Mouse (Mus musculus) lung, postnatal 14 days (tissue): ENCODE data around the gene Tdp1.

Experiments
- DNase-seq: peaks from one replicate; pipeline ENCODE4 v3.0.0; 2021

Gene Tdp1

GRCm38 (mm10) chr12:99884269-99885261 is at the start of gene Tdp1, which contains the start of gene Efcab11:
Tdp1 (plus strand) TSS chr12:99884517.
Efcab11 (minus strand) TSS chr12:99884439.
- DNase-seq = peak; percentile 92

DNA sequence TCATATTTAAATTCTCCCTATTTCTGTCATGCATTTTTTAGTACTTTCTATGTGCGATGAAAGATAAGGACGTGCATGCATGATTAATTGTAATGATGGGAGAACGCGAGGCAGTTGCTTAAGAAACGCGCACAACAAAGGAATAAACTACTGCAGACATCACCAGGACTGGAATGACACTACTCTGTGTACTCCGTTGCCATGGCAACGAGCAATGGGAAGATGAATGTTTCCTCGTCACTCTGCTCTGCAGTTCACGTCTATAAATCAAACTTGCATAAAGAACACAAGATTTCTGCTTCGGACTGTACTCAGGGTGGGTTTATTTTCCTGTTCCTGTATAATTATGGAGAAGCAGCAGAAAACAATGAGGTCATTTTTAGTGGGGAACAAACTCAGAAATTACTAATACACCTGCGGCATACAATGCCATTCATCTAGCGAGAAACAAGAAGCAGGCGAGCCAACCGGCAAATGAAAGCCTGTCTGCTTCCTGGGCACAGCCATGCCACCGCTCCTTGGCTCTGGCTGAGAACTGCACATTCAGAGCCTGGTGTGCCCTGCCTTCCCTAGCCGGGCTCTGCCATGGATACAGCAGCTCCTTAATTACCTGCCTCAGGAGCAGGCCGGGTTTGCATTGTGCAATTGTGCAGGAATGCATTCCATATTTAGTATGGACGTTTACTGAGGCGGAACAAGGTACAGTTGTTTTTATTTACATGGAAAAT is 47.7 kb upstream of the Tdp1 start:
- DNase-seq = peak; percentile 18

DNA sequence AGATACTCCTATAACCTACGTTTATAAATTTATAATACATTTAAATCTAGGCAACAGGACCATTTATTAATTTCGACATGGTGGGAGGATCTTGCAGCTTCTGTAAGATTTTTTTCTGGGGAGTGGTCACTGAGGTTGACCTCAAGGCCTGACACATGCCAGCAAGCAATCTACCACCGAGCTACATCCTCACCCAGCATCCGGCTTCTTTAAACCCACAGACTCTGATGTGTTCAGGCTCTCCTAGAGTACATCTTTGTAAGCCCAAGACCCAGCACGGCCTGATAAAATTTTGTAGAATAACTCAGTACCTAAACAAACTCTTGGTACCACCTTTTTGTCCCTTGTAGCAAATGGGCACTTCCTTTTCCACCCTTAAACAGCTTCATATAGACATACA is 46.8 kb upstream of the Tdp1 start:
- DNase-seq = no peak

GRCm38 (mm10) chr12:99838109-99838508 is 46.2 kb upstream of the Tdp1 start:
- no peak for DNase-seq

DNA sequence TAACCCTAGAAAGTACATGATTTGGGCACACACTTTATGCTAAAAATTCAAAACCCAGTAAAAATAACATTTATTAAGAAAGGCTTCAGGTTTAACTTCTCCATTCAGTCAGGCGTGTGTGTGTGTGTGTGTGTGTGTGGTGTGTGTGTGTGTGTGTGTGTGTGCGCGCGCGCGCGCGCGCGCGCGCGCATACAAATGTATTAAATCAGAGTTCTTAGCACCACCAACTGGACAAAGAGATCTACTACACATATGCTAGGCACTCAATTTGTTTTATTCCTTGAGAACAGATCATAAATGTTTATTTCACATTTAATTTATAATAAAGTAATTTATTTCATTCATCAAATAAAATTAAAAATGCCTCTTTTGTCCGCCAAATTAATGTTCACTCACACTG is 45.6 kb upstream of the Tdp1 start:
- no peak for DNase-seq

- DNase-seq = no peak
Measured at GRCm38 (mm10) chr12:99844951-99845350, 39.4 kb upstream of the Tdp1 start.

GRCm38 (mm10) chr12:99849996-99850395 is 34.3 kb upstream of the Tdp1 start:
- no peak for DNase-seq

GRCm38 (mm10) chr12:99853323-99854258 is 30.7 kb upstream of the Tdp1 start:
- DNase-seq = no peak

- no peak for DNase-seq
Measured at GRCm38 (mm10) chr12:99856011-99856410, 28.3 kb upstream of the Tdp1 start.

DNA sequence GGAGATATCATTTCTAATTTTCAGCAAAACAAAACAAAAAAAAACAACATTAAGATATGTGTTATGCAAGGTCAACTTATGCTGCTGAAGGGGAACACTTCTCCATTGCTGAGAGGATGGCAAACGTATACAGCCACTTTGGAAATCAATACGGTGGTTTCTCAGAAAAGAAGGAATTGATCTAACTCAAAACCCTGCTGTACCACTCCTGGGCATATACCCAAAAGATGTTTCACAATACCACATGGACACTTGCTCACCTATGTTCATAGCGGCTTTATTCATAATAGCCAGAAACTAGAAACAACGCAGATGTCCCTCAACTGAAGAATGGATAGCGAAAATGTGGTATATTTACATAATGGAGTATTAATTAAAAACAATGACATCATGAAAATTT is 25.7 kb upstream of the Tdp1 start:
- no peak for DNase-seq

DNA sequence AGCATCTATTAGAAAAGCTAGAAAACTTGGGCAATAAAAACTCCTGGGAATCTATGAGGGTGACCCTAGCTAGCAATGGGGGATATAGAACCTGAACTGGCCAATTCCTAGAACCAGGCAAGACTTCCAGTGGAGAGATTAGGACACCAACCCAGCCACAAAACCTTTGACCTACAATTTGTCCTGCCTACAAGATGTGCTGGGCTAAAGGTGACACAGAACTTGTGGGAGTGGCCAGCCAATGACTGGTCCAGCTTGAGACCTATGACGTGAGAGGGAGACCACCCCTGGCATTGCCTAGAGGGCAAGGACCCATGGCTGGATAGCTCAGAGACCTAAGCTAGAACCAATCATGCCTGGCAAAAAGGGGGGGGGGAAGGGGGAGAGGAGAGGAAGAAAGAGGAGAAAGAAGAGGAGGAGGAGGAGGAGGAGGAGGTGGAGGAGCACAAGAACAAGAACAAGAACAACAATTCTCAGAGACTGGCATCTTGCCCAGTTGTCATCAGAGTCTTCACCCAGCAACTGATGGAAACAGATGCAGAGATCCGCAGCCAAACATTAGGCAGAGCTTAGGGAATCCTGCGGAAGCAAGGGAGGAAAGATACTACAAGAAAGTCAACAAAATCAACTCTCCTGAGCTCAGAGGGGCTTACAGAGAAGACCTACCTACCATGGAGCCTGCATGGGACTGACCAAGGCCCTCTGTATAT is 24.8 kb upstream of the Tdp1 start:
- DNase-seq = no peak

DNA sequence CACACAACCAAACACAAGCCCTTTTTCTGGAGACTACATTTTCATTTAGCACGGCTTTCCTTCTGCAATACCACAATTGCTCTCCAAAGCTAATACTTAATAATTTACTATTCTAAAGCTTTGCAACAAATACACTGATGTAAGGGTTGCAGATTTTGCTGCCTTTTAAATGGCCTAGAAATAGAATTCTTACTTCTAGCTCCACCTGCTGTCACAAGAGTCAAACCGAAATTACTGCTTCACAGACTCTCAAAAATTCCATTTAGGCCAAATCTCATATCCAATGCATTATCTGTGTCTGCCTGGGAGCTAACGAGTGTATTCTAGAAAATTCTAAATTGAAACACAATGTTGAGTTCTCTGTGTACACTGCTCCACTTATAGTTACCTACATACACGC is 23.3 kb upstream of the Tdp1 start:
- DNase-seq = no peak

- no peak for DNase-seq
Measured at GRCm38 (mm10) chr12:99864613-99865012, 19.7 kb upstream of the Tdp1 start.

DNA sequence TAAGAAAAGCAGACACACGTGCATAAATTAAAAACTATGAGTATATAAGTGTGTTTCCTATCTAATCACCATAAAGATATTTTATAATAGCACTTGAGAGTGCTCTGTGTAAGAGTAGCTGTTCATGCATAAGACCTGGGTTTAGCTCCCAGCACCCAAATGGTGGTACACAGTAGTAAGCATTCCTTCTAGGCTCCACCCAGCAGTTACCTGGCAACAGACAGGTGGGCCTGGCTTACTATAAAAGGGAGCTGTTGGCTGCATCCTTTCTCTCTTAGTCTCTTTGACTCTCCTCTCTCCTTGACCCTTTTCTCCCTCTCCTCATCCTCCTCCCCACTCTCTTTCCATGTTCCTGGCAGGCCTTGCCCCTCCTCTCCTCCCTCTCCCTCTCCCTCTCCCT is 15.5 kb upstream of the Tdp1 start:
- DNase-seq = no peak

GRCm38 (mm10) chr12:99873443-99873842 is 10.9 kb upstream of the Tdp1 start:
- no peak for DNase-seq

GRCm38 (mm10) chr12:99874609-99875008 is 9.7 kb upstream of the Tdp1 start:
- DNase-seq = no peak

DNA sequence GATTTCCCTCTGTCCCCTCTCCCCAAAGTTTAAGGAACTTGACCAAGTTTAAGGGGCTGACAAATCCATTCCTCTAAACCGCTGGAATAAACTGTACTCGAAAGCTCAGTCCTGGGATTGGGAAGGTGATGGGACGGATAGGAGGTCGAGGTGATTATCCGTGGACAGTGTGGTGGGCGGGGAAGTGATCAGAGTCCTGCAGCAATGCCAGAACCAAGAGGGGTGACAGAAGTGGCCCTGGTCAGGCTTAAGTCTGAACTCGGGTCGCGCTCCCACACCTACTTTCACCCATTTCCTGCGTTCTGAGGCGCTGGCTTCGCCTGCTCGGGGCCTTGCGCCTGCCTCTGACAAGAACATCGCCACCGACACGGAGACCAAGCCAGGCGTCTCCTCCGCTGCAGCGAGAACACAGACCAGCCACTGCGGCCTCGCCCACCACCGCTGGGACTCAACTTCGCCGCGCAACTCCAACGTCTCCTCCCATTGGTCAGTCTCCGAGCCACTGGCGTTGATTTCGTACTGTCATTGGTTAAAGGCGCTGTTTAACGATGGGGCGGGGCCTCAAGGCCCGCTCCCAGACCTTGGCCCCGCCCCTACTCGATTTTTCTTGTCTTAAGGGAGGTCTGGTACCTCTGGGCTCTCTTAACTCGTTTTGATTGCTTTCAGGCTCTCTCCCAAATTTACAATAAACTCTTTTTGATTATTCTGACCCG is 1.2 kb upstream of the Tdp1 start:
- DNase-seq = peak; percentile 90

DNA sequence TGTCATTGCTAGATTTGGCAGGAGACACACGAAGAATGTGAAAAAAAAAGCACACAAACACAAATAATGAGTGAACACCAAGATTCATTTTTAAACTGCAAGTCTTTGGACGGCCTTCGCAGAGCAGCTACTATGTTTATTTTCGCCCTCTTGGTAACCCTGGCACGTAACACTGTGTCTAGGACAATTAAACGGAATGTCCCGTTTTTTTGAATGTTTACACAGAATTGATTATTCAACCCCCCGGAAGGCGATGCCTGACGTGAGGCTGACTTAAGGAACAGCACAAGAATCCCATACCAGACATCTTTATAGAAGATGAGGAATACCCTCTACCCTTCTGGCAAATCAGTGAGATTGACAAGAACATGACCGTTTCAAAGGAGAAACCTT is 608 bp upstream of the Tdp1 start:
- DNase-seq = peak; percentile 32

DNA sequence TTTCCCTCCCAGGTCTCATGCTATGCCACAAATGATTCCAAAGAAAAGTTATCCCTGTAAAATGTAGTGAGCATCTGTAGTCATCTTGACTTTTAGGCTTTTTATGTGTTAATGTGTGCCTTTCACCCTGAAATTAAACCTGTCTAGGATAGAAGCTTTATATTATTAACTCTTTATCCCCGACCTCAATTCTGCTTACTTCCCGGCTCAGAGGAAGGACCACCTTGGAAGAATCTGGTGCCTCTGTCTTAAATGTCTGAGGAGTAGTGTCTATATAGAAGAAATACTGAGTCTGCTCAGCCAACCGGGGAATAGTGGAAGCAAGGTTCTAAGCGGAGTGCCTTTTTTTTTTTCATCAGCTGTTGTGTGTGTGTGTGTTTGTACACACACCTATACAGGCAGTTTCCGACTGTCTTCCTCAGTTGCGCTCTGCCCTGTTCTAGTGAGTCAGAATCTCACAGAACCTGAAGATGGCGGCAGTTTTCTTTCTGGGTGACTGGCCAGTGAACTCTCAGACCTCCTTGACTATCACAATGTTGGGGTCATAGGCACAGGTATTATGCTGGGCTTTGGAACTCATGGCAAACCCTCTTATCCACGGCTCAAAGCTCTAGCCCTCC is 1.1 kb downstream of the Tdp1 start:
- no peak for DNase-seq

DNA sequence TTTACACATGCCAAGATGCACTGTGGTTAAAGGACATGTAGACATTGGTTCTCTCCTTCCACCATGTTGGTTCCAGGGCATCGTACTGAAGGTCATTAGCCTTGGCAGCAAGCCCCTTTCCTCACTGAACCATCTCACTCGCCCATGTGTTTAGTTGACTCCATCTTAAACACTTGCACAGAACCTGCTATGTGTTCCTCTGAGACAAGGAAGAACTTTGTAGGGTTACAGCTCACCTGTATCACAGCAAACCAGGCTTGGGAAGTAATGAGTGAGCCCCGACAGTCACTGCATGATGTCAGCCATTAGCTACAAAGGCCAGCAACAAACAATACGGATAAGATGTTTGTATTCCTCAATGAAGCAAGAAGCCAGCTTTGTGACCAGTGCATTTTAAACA is 13.5 kb downstream of the Tdp1 start:
- DNase-seq = no peak
